Mouse (Mus musculus): ENCODE results near the gene Olfr1029. TPM values are rescaled to one million over a fixed set of nuclear protein-coding genes. Genes with fewer than 3 reads are reported as not detected.
"Not testable (repeated sequence)": the region's sequence is repeated elsewhere in the genome, so short reads cannot be mapped to it uniquely, and the experiment has no call there.

The Olfr1029 gene
- not detected in 2 replicates for polyA plus RNA-seq (2016; fragmentation: Nextera tagmentation; extraction: Ambion mirVana)

- Histone ChIP-seq H3K27me3 (no peaks in the 10 kb centered on the region), H3K27ac (no peak within 1 kb of the TSS), H3K4me2 (replicated peaks) (no peak within 1 kb of the TSS), H3K4me1 (no peaks in the 10 kb centered on the region), H3K4me3 (no peak within 1 kb of the TSS), H3K9me3 (replicated peaks) (no peaks in the 10 kb centered on the region), H3K36me3 (no peaks in the 10 kb centered on the region), H3K9ac (no peak within 1 kb of the TSS)
- 94% methylated on average over 2 of the region's 2 CpGs for WGBS
- no peak for ATAC-seq (ENCODE audit: low FRiP score)
Observed at GRCm38 (mm10) chr2:85973595-85973994, at the start of gene Olfr1029. Gene Olfr1029, plus strand, starts transcription at chr2:85973895.

DNA sequence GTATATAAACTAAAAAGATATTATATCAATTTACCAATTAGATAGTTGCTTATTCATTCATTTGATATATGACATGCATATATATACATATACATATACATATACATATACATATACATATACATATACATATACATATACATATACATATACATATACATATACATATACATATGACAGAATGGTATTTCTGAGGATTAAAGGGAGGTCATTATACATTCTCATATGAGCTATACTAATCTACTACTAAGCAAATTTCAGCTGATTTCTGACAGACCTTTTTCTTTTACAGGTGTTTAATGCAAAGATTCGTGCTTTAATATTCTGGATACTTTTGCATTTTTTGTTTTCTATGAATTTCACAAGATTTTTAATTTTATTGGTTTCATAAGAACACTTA, 23.6 kb upstream of the Olfr1029 start, which contains the start of gene Olfr1028:
Gene Olfr1028 (plus strand): TSS at position 301 of the 400 bp plus-strand sequence.
- H3K9ac ChIP-seq, result no peak within 1 kb of the TSS
- no peak within 1 kb of the TSS for H3K4me2 ChIP-seq (replicated peaks)
- no peaks in the 10 kb centered on the region for H3K27me3 ChIP-seq
- ATAC-seq (ENCODE audit: low FRiP score), result no peak
- H3K27ac ChIP-seq, result no peak within 1 kb of the TSS
- 86% methylated on average over 1 of the region's 1 CpGs for WGBS
- H3K4me3 ChIP-seq, result no peak within 1 kb of the TSS
- H3K9me3 ChIP-seq (replicated peaks), result no peaks in the 10 kb centered on the region
- H3K4me1 ChIP-seq, result no peaks in the 10 kb centered on the region
- H3K36me3 ChIP-seq, result no peaks in the 10 kb centered on the region

GRCm38 (mm10) chr2:85978976-85979375, 5.3 kb downstream of the Olfr1029 start, which contains the start of gene Olfr1030:
Gene Olfr1030, plus strand, starts transcription at chr2:85979276.
- H3K27ac ChIP-seq, result no peak within 1 kb of the TSS
- no peaks in the 10 kb centered on the region for H3K36me3 ChIP-seq
- no peaks in the 10 kb centered on the region for H3K9me3 ChIP-seq (replicated peaks)
- H3K4me3 ChIP-seq, result no peak within 1 kb of the TSS
- H3K9ac ChIP-seq, result no peak within 1 kb of the TSS
- H3K4me1 ChIP-seq, result no peaks in the 10 kb centered on the region
- WGBS, result 72% methylated on average over 1 of the region's 1 CpGs
- no peak for ATAC-seq (ENCODE audit: low FRiP score)
- H3K4me2 ChIP-seq (replicated peaks), result no peak within 1 kb of the TSS
- H3K27me3 ChIP-seq, result no peaks in the 10 kb centered on the region

GRCm38 (mm10) chr2:85990004-85990403, 16.3 kb downstream of the Olfr1029 start, which contains the start of gene Olfr1031:
Gene Olfr1031, plus strand, starts transcription at chr2:85990304.
- Histone ChIP-seq H3K36me3 (no peaks in the 10 kb centered on the region), H3K4me1 (no peaks in the 10 kb centered on the region), H3K4me2 (replicated peaks) (no peak within 1 kb of the TSS), H3K9me3 (replicated peaks) (no peaks in the 10 kb centered on the region), H3K9ac (no peak within 1 kb of the TSS), H3K4me3 (no peak within 1 kb of the TSS), H3K27me3 (no peaks in the 10 kb centered on the region), H3K27ac (no peak within 1 kb of the TSS)
- no peak for ATAC-seq (ENCODE audit: low FRiP score)
- 69% methylated on average over 3 of the region's 3 CpGs for WGBS

DNA sequence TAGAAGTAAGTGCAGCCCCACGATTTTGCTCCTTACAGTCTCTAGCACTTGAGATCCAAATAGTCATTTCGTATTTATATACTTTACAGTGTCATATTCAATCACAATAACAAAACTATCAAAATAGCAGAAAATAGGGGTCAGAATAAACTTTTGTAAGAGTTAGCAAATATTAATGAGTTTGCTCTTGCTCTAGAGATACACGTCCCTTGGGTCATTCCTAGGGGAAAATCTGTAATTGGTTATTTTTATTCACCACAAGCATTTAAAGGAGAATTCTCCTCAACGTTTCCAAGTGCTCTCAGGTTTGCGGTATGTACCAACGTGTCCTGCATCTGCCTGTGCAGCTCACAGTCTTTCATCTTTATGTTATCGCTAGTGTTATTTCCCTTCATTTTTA, 31.5 kb downstream of the Olfr1029 start, which contains the start of gene Olfr1032:
Gene Olfr1032 (plus strand): TSS at position 301 of the 400 bp plus-strand sequence.
- WGBS, result 89% methylated on average over 7 of the region's 7 CpGs
- Histone ChIP-seq H3K36me3 (no peaks in the 10 kb centered on the region), H3K4me2 (replicated peaks) (no peak within 1 kb of the TSS), H3K9me3 (replicated peaks) (no peaks in the 10 kb centered on the region), H3K27me3 (no peaks in the 10 kb centered on the region), H3K4me3 (no peak within 1 kb of the TSS), H3K9ac (no peak within 1 kb of the TSS), H3K4me1 (no peaks in the 10 kb centered on the region), H3K27ac (no peak within 1 kb of the TSS)
- ATAC-seq (ENCODE audit: low FRiP score), result no peak

GRCm38 (mm10) chr2:86020406-86020805, 46.7 kb downstream of the Olfr1029 start, which contains the start of gene Olfr1033:
Gene Olfr1033, plus strand, starts transcription at chr2:86020633.
- H3K27ac ChIP-seq; H3K4me1 ChIP-seq; ATAC-seq (ENCODE audit: low FRiP score); H3K9ac ChIP-seq; H3K27me3 ChIP-seq; H3K36me3 ChIP-seq; H3K9me3 ChIP-seq (replicated peaks): not testable (repeated sequence)
- H3K4me3 ChIP-seq, result peak within 1 kb of the TSS; percentile 27
- 6% methylated on average over 11 of the region's 11 CpGs for WGBS
- H3K4me2 ChIP-seq (replicated peaks), result peak within 1 kb of the TSS; percentile 46

- not testable (repeated sequence) for H3K4me3 ChIP-seq; H3K9me3 ChIP-seq (replicated peaks); H3K27ac ChIP-seq; ATAC-seq (ENCODE audit: low FRiP score); H3K9ac ChIP-seq; H3K4me1 ChIP-seq; H3K4me2 ChIP-seq (replicated peaks); H3K36me3 ChIP-seq; H3K27me3 ChIP-seq
- WGBS, result 88% methylated on average over 5 of the region's 9 CpGs
Observed at GRCm38 (mm10) chr2:86021518-86021917, 47.8 kb downstream of the Olfr1029 start.

Other genes with a start within 250 kb of the Olfr1029 start
- not detected in 2 replicates for gene Olfr1012, start 211.1 kb upstream of the Olfr1029 start, polyA plus RNA-seq (2016; fragmentation: Nextera tagmentation; extraction: Ambion mirVana)
- gene Olfr1013, start 206.8 kb upstream of the Olfr1029 start, polyA plus RNA-seq (2016; fragmentation: Nextera tagmentation; extraction: Ambion mirVana), result not detected in 2 replicates
- not detected in 2 replicates for gene Olfr1014, start 201.2 kb upstream of the Olfr1029 start, polyA plus RNA-seq (2016; fragmentation: Nextera tagmentation; extraction: Ambion mirVana)
- gene Olfr1015, start 191.9 kb upstream of the Olfr1029 start, polyA plus RNA-seq (2016; fragmentation: Nextera tagmentation; extraction: Ambion mirVana), result not detected in 2 replicates
- gene Olfr1016, start 171.4 kb upstream of the Olfr1029 start, polyA plus RNA-seq (2016; fragmentation: Nextera tagmentation; extraction: Ambion mirVana), result not detected in 2 replicates
- gene Olfr1018, start 155.4 kb upstream of the Olfr1029 start, polyA plus RNA-seq (2016; fragmentation: Nextera tagmentation; extraction: Ambion mirVana), result not detected in 2 replicates
- gene Olfr1019, start 128.4 kb upstream of the Olfr1029 start, polyA plus RNA-seq (2016; fragmentation: Nextera tagmentation; extraction: Ambion mirVana), result not detected in 2 replicates
- not detected in 2 replicates for gene Olfr1020, start 126.9 kb upstream of the Olfr1029 start, polyA plus RNA-seq (2016; fragmentation: Nextera tagmentation; extraction: Ambion mirVana)
- gene Olfr1022, start 105.3 kb upstream of the Olfr1029 start, polyA plus RNA-seq (2016; fragmentation: Nextera tagmentation; extraction: Ambion mirVana), result not detected in 2 replicates
- not detected in 2 replicates for gene Olfr1023, start 88.3 kb upstream of the Olfr1029 start, polyA plus RNA-seq (2016; fragmentation: Nextera tagmentation; extraction: Ambion mirVana)
- not detected in 2 replicates for gene Olfr1024, start 68.8 kb upstream of the Olfr1029 start, polyA plus RNA-seq (2016; fragmentation: Nextera tagmentation; extraction: Ambion mirVana)
- gene Olfr1025-ps1, start 58.7 kb upstream of the Olfr1029 start, polyA plus RNA-seq (2016; fragmentation: Nextera tagmentation; extraction: Ambion mirVana), result not detected in 2 replicates
- gene Olfr1026, start 52.3 kb upstream of the Olfr1029 start, polyA plus RNA-seq (2016; fragmentation: Nextera tagmentation; extraction: Ambion mirVana), result not detected in 2 replicates
- gene Olfr1028, start 23.5 kb upstream of the Olfr1029 start, polyA plus RNA-seq (2016; fragmentation: Nextera tagmentation; extraction: Ambion mirVana), result not detected in 2 replicates
- gene Olfr1030, start 5.4 kb downstream of the Olfr1029 start, polyA plus RNA-seq (2016; fragmentation: Nextera tagmentation; extraction: Ambion mirVana), result not detected in 2 replicates
- gene Olfr1031, start 16.4 kb downstream of the Olfr1029 start, polyA plus RNA-seq (2016; fragmentation: Nextera tagmentation; extraction: Ambion mirVana), result not detected in 2 replicates
- gene Olfr1032, start 31.6 kb downstream of the Olfr1029 start, polyA plus RNA-seq (2016; fragmentation: Nextera tagmentation; extraction: Ambion mirVana), result not detected in 2 replicates
- not detected in 2 replicates for gene Olfr1033, start 46.7 kb downstream of the Olfr1029 start, polyA plus RNA-seq (2016; fragmentation: Nextera tagmentation; extraction: Ambion mirVana)
- gene Olfr1034, start 72.0 kb downstream of the Olfr1029 start, polyA plus RNA-seq (2016; fragmentation: Nextera tagmentation; extraction: Ambion mirVana), result not detected in 2 replicates
- not detected in 2 replicates for gene Olfr1036, start 100.1 kb downstream of the Olfr1029 start, polyA plus RNA-seq (2016; fragmentation: Nextera tagmentation; extraction: Ambion mirVana)
- not detected in 2 replicates for gene Olfr1037, start 113.5 kb downstream of the Olfr1029 start, polyA plus RNA-seq (2016; fragmentation: Nextera tagmentation; extraction: Ambion mirVana)
- gene Olfr1039, start 162.0 kb downstream of the Olfr1029 start, polyA plus RNA-seq (2016; fragmentation: Nextera tagmentation; extraction: Ambion mirVana), result not detected in 2 replicates
- not detected in 2 replicates for gene Olfr1040, start 172.8 kb downstream of the Olfr1029 start, polyA plus RNA-seq (2016; fragmentation: Nextera tagmentation; extraction: Ambion mirVana)
- not detected in 2 replicates for gene Olfr1042, start 187.9 kb downstream of the Olfr1029 start, polyA plus RNA-seq (2016; fragmentation: Nextera tagmentation; extraction: Ambion mirVana)
- not detected in 2 replicates for gene Olfr1043, start 193.6 kb downstream of the Olfr1029 start, polyA plus RNA-seq (2016; fragmentation: Nextera tagmentation; extraction: Ambion mirVana)
- gene Olfr1044, start 203.9 kb downstream of the Olfr1029 start, polyA plus RNA-seq (2016; fragmentation: Nextera tagmentation; extraction: Ambion mirVana), result not detected in 2 replicates
- not detected in 2 replicates for gene Olfr52, start 211.8 kb downstream of the Olfr1029 start, polyA plus RNA-seq (2016; fragmentation: Nextera tagmentation; extraction: Ambion mirVana)
- not detected in 2 replicates for gene Olfr1045, start 229.1 kb downstream of the Olfr1029 start, polyA plus RNA-seq (2016; fragmentation: Nextera tagmentation; extraction: Ambion mirVana)
- gene Olfr1046, start 245.4 kb downstream of the Olfr1029 start, polyA plus RNA-seq (2016; fragmentation: Nextera tagmentation; extraction: Ambion mirVana), result not detected in 2 replicates